Mouse (Mus musculus): ENCODE data around the gene Prkn. TPM values are rescaled to one million over a fixed set of nuclear protein-coding genes. Genes with fewer than 3 reads are reported as not detected.

Gene Prkn
- polyA plus RNA-seq, 1 experiment from 2014 or later, result 2.2 TPM

DNA sequence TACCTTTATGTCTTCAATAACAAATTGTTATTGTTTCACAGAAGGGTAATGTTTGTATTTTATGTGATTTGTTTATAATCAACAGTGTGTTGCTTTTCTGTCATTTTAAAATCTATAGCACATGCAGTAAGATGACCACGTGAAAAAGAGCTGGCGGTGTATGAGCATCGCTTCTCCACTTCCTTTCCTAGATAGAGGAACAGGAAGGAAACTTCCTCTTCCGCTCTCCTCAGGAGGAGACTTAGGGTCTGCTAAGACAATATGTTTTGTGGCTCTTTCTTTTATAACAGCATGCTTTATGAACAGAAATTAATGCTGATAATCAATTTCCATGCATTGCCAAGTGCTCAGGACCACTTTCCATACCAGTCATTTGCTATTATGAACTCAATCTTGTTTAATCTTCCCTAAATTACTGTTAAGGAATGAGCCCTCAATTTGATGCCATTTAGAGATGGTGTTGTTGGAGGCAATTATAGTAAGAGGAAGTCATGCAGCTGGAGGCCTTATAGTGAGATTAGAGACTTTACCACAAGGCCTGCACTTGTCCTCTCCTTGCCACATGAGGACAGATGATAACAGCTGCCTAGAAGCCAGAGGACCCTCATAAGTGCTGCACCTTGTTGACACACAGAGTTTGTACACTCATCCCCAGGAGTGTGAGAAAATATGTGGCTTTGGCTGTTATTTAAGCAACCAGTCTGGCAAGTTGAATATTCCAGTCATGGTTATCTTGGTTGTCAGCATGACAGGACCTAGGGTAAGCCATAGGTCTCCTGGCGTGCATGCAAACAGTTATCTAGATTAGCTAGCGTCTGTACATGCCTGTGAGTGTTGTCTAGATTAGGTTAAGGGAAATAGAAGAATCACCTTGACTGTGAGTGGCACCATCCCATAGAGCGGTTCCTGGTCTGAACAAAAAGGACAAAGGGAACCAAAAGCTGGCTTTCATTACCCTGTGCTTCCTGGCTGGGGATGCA, 34.3 kb downstream of the Prkn start:
- WGBS, result 76% methylated on average over 7 of the region's 7 CpGs
- no peaks in the 10 kb centered on the region for H3K36me3 ChIP-seq (ENCODE audit: control insufficient read depth, insufficient read depth, low read length)
- H3K9ac ChIP-seq (ENCODE audit: low read length), result no peak overlapping the region
- no peak overlapping the region for H3K4me3 ChIP-seq (replicated peaks; ENCODE audit: low read length)
- no peak overlapping the region for H3K4me2 ChIP-seq (ENCODE audit: low read depth, low read length)
- H3K4me1 ChIP-seq (ENCODE audit: control insufficient read depth, insufficient read depth, low read length), result no peaks in the 10 kb centered on the region
- ATAC-seq (ENCODE audit: insufficient read depth, low FRiP score), result no peak
- H3K27ac ChIP-seq (ENCODE audit: low read length), result no peak overlapping the region
- H3K9me3 ChIP-seq (replicated peaks; ENCODE audit: control insufficient read depth, low read length), result no peaks in the 10 kb centered on the region
- no peaks in the 10 kb centered on the region for H3K27me3 ChIP-seq (ENCODE audit: control insufficient read depth, insufficient read depth, low read length)

DNA sequence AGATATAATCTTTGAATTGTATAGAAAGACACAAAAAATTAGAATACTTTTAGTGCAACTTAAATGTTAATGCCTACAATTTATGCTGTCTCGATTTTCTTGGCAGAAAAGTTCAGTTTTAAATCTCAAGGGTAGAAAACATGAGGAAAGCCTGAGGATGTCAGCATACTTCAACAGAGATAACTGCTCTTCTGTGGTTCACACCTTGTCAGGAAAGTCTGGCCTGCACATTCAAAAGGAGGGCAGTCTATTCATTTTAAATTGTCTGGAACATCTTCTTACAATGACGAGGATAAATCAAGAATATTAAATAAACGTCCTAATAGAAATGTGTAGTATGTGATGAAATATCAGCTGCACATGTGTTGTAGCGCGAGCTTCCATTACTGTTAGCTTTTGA, 38.8 kb downstream of the Prkn start:
- Histone ChIP-seq H3K4me2 (ENCODE audit: low read depth, low read length) (no peak overlapping the region), H3K36me3 (ENCODE audit: control insufficient read depth, insufficient read depth, low read length) (no peaks in the 10 kb centered on the region), H3K4me1 (ENCODE audit: control insufficient read depth, insufficient read depth, low read length) (no peaks in the 10 kb centered on the region), H3K4me3 (replicated peaks; ENCODE audit: low read length) (no peak overlapping the region), H3K27ac (ENCODE audit: low read length) (no peak overlapping the region), H3K9ac (ENCODE audit: low read length) (no peak overlapping the region), H3K27me3 (ENCODE audit: control insufficient read depth, insufficient read depth, low read length) (no peaks in the 10 kb centered on the region), H3K9me3 (replicated peaks; ENCODE audit: control insufficient read depth, low read length) (no peaks in the 10 kb centered on the region)
- WGBS, result 72% methylated on average over 5 of the region's 5 CpGs
- no peak for ATAC-seq (ENCODE audit: insufficient read depth, low FRiP score)

DNA sequence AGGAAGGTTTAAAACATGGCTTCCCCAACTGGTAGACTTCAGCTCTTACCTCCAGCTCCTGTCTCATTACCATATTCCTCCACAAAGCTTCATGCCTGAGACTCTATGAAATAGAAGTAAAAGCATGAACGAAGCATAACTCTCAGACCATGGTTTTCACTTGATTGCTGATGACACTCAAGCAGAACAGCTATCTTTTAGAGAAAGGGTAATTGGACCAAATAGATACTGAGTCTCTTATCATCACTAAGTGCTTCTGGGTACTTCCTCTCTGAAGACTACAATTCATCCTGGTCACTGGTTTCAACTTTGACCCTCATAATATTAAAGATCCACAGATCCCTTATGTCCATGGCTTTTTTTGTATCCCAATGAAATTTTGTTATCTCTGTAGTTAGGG, 42.1 kb downstream of the Prkn start:
- H3K27me3 ChIP-seq (ENCODE audit: control insufficient read depth, insufficient read depth, low read length), result no peaks in the 10 kb centered on the region

DNA sequence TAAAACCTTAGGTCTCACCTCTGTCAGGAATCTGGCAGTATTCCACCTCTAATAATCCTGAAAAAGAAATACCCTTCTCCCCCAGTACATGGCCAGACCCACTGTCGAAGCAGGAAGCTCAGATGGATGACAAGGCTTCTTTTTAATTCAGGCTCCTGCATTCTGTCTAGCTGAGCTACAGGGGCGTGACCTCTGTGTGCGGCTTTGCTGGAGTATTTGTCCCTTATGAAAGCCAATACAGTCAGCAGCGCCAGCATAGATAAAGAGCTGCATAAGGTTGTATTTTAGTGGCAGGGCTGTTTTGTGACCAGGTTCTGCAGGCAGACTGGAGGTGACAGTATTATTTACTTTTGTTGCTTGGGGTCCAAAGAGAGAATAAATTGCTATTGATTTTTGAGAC, 47.7 kb downstream of the Prkn start:
- no peaks in the 10 kb centered on the region for H3K9me3 ChIP-seq (replicated peaks; ENCODE audit: control insufficient read depth, low read length)
- 29% methylated on average over 4 of the region's 4 CpGs for WGBS
- H3K27ac ChIP-seq (ENCODE audit: low read length), result no peak overlapping the region
- no peak overlapping the region for H3K9ac ChIP-seq (ENCODE audit: low read length)
- no peak overlapping the region for H3K4me2 ChIP-seq (ENCODE audit: low read depth, low read length)
- H3K27me3 ChIP-seq (ENCODE audit: control insufficient read depth, insufficient read depth, low read length), result no peaks in the 10 kb centered on the region
- H3K36me3 ChIP-seq (ENCODE audit: control insufficient read depth, insufficient read depth, low read length), result no peaks in the 10 kb centered on the region
- no peak overlapping the region for H3K4me3 ChIP-seq (replicated peaks; ENCODE audit: low read length)
- H3K4me1 ChIP-seq (ENCODE audit: control insufficient read depth, insufficient read depth, low read length), result no peaks in the 10 kb centered on the region
- ATAC-seq (ENCODE audit: insufficient read depth, low FRiP score), result no peak

More for the DNA sequence above, 42.1 kb downstream of the Prkn start:
- H3K27ac ChIP-seq (ENCODE audit: low read length), result no peak overlapping the region
- no peak overlapping the region for H3K4me3 ChIP-seq (replicated peaks; ENCODE audit: low read length)
- H3K9ac ChIP-seq (ENCODE audit: low read length), result no peak overlapping the region
- H3K4me1 ChIP-seq (ENCODE audit: control insufficient read depth, insufficient read depth, low read length), result no peaks in the 10 kb centered on the region
- WGBS, result 87% methylated on average over 1 of the region's 1 CpGs
- H3K36me3 ChIP-seq (ENCODE audit: control insufficient read depth, insufficient read depth, low read length), result no peaks in the 10 kb centered on the region
- no peak for ATAC-seq (ENCODE audit: insufficient read depth, low FRiP score)
- no peaks in the 10 kb centered on the region for H3K9me3 ChIP-seq (replicated peaks; ENCODE audit: control insufficient read depth, low read length)
- no peak overlapping the region for H3K4me2 ChIP-seq (ENCODE audit: low read depth, low read length)

DNA sequence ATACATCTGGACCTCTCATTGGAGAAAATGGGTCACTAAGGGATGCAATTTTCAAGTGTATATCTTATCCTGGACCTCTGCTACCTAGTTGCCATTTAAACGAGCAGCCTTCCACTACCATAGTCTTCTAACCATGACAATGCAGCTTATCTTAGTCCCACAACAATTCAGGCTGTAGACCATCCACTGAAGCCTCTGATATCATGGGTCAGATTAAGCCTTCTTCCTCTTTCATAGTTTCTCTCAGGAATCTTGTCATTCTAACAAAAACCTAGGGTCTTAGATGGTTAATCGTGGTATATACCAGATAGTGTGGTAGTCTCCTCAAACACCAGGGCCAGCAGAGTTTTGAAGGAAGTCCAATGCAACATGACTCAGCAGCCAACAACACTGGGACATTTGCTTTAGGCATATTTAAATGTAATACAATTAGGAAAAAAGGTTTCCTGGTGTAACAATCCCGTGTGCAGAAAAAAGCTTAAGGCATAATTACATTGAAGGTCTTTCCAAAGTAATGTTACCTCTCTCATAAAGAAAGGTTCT, 61.6 kb downstream of the Prkn start:
- 77% methylated on average over 3 of the region's 3 CpGs for WGBS
- no peak overlapping the region for H3K4me3 ChIP-seq (replicated peaks; ENCODE audit: low read length)
- ATAC-seq (ENCODE audit: insufficient read depth, low FRiP score), result no peak

DNA sequence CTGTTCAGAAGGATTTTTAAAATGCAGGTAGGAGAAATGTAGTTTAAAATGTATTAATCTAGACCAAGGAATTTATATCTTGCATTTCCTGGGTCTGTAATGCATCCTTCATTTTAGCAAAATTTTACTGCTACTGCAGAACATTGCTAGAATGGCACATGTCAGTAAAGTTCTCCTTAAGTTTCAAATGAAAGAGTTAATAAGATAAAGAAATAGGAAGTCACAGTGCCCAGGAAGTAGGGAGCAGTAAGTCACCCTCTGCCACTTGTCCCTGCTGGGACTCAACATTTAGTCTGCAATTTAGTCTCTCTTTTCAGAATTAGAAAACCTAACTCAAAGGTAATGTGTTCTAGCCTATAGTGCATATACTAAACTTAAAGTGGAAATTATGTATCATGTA, 96.5 kb downstream of the Prkn start:
- H3K4me2 ChIP-seq (ENCODE audit: low read depth, low read length), result no peak overlapping the region
- no peak overlapping the region for H3K9ac ChIP-seq (ENCODE audit: low read length)
- H3K4me1 ChIP-seq (ENCODE audit: control insufficient read depth, insufficient read depth, low read length), result no peaks in the 10 kb centered on the region
- H3K9me3 ChIP-seq (replicated peaks; ENCODE audit: control insufficient read depth, low read length), result no peaks in the 10 kb centered on the region
- H3K27me3 ChIP-seq (ENCODE audit: control insufficient read depth, insufficient read depth, low read length), result no peaks in the 10 kb centered on the region
- H3K27ac ChIP-seq (ENCODE audit: low read length), result no peak overlapping the region
- no peak overlapping the region for H3K4me3 ChIP-seq (replicated peaks; ENCODE audit: low read length)
- ATAC-seq (ENCODE audit: insufficient read depth, low FRiP score), result no peak
- H3K36me3 ChIP-seq (ENCODE audit: control insufficient read depth, insufficient read depth, low read length), result no peaks in the 10 kb centered on the region

More for the DNA sequence above, 61.6 kb downstream of the Prkn start:
- H3K9me3 ChIP-seq (replicated peaks; ENCODE audit: control insufficient read depth, low read length), result no peaks in the 10 kb centered on the region
- H3K27me3 ChIP-seq (ENCODE audit: control insufficient read depth, insufficient read depth, low read length), result no peaks in the 10 kb centered on the region
- H3K36me3 ChIP-seq (ENCODE audit: control insufficient read depth, insufficient read depth, low read length), result no peaks in the 10 kb centered on the region
- H3K27ac ChIP-seq (ENCODE audit: low read length), result no peak overlapping the region
- H3K4me1 ChIP-seq (ENCODE audit: control insufficient read depth, insufficient read depth, low read length), result no peaks in the 10 kb centered on the region
- no peak overlapping the region for H3K4me2 ChIP-seq (ENCODE audit: low read depth, low read length)
- H3K9ac ChIP-seq (ENCODE audit: low read length), result no peak overlapping the region

DNA sequence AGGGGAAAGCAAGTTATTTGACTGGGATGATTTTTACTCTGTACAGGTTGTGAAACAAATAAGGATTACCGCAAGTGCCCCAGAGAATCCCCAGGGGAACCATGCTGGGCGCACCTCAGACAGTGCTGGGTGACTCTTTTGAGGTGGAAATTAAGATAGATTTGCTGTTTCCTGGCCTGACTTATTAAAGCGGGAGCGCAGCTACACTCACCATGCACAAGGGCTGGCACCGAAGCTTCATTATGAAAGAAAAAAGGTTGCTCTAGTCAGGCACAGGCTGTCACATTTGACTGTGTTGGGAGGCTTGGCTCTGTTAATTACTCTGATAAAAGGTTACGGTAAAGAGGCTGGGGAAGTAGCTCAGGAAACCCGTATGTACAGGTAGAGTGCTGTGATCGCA, 97.7 kb downstream of the Prkn start:
- no peak for ATAC-seq (ENCODE audit: insufficient read depth, low FRiP score)
- Histone ChIP-seq H3K9me3 (replicated peaks; ENCODE audit: control insufficient read depth, low read length) (no peaks in the 10 kb centered on the region), H3K4me1 (ENCODE audit: control insufficient read depth, insufficient read depth, low read length) (no peaks in the 10 kb centered on the region), H3K9ac (ENCODE audit: low read length) (no peak overlapping the region), H3K4me3 (replicated peaks; ENCODE audit: low read length) (no peak overlapping the region), H3K4me2 (ENCODE audit: low read depth, low read length) (no peak overlapping the region), H3K27me3 (ENCODE audit: control insufficient read depth, insufficient read depth, low read length) (no peaks in the 10 kb centered on the region), H3K27ac (ENCODE audit: low read length) (no peak overlapping the region), H3K36me3 (ENCODE audit: control insufficient read depth, insufficient read depth, low read length) (no peaks in the 10 kb centered on the region)
- 63% methylated on average over 8 of the region's 8 CpGs for WGBS

DNA sequence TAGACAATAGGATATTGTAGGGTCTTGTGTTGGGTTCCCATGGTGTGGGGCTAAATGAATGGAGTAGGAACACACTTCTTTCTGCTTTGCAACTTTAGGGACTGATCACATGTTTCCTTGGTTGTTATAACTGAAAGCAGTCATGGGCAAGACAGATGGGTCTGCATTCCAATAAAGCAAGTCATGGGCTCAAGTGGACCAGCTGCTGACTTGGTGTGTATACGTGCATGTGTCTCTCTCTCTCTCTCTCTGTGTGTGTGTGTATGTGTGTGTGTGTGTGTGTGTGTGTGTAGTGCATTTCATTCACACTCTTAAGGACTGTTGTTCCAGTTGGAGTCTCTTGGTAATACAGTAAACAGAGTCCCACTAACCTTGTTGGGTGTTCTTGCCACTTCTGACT, 98.6 kb downstream of the Prkn start:
- WGBS, result 47% methylated on average over 1 of the region's 1 CpGs
- Histone ChIP-seq H3K9ac (ENCODE audit: low read length) (no peak overlapping the region), H3K27me3 (ENCODE audit: control insufficient read depth, insufficient read depth, low read length) (no peaks in the 10 kb centered on the region), H3K4me3 (replicated peaks; ENCODE audit: low read length) (no peak overlapping the region), H3K4me1 (ENCODE audit: control insufficient read depth, insufficient read depth, low read length) (no peaks in the 10 kb centered on the region), H3K36me3 (ENCODE audit: control insufficient read depth, insufficient read depth, low read length) (no peaks in the 10 kb centered on the region), H3K9me3 (replicated peaks; ENCODE audit: control insufficient read depth, low read length) (no peaks in the 10 kb centered on the region), H3K27ac (ENCODE audit: low read length) (no peak overlapping the region), H3K4me2 (ENCODE audit: low read depth, low read length) (no peak overlapping the region)
- no peak for ATAC-seq (ENCODE audit: insufficient read depth, low FRiP score)

DNA sequence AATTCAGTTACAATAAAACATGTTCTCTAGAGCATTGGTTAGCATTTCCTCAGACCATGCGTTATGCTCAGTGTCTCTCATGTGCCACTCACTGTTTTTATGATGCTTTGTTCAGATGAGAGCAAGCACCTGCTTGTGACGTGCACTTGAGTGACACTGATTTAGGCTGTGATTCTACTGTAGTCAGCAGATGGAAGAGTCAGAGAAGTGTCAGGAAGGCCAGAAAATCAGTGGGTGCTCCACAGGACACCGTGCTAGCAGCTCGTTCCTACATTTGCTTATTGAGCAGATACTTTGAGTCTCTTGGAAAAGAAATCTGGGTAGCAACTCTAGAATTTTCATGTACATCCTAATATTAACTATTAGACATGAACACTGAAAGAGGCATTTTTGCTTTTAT, 106.4 kb downstream of the Prkn start:
- Histone ChIP-seq H3K27ac (ENCODE audit: low read length) (no peak overlapping the region), H3K36me3 (ENCODE audit: control insufficient read depth, insufficient read depth, low read length) (no peaks in the 10 kb centered on the region), H3K27me3 (ENCODE audit: control insufficient read depth, insufficient read depth, low read length) (no peaks in the 10 kb centered on the region), H3K9me3 (replicated peaks; ENCODE audit: control insufficient read depth, low read length) (no peaks in the 10 kb centered on the region), H3K9ac (ENCODE audit: low read length) (no peak overlapping the region), H3K4me1 (ENCODE audit: control insufficient read depth, insufficient read depth, low read length) (no peaks in the 10 kb centered on the region), H3K4me2 (ENCODE audit: low read depth, low read length) (no peak overlapping the region), H3K4me3 (replicated peaks; ENCODE audit: low read length) (no peak overlapping the region)
- no peak for ATAC-seq (ENCODE audit: insufficient read depth, low FRiP score)
- 87% methylated on average over 4 of the region's 4 CpGs for WGBS

All from stomach, embryonic 16.5 days (tissue).